Mouse (Mus musculus): ENCODE results near the gene L3mbtl1. TPM values are rescaled to one million over a fixed set of nuclear protein-coding genes. Genes with fewer than 3 reads are reported as not detected.
A peak's percentile ranks its signal among the peaks of the same experiment; 100 is the strongest.

The L3mbtl1 gene
- total and polyA plus RNA-seq, 2 experiments from 2014 or later = not detected

GRCm38 (mm10) chr2:162931674-162932650 lies 11.3 kb upstream of the L3mbtl1 start:
- Histone ChIP-seq H3K9me3 (replicated peaks; ENCODE audit: control insufficient read depth, low read length) (no peaks in the 10 kb centered on the region), H3K4me2 (ENCODE audit: low read depth, low read length) (peak overlapping the region; percentile 76), H3K4me1 (ENCODE audit: control insufficient read depth, insufficient read depth) (peaks cover 8% of the 10 kb centered on the region), H3K4me3 (ENCODE audit: low read depth, low read length) (peak overlapping the region; percentile 91), H3K27ac (ENCODE audit: low read depth) (peak overlapping the region; percentile 99), H3K36me3 (replicated peaks; ENCODE audit: control insufficient read depth, insufficient read depth, low read length) (peaks cover 38% of the 10 kb centered on the region), H3K9ac (replicated peaks; ENCODE audit: low read depth, low read length) (peak overlapping the region; percentile 99), H3K27me3 (ENCODE audit: control insufficient read depth, insufficient read depth, low read length) (no peaks in the 10 kb centered on the region)
- TF ChIP-seq EP300 (IDR thresholded peaks at IDR 0.05; ENCODE audit: low read depth) = no peak
- no peak for TF ChIP-seq CTCF (IDR thresholded peaks at IDR 0.05; ENCODE audit: low read depth)
- ATAC-seq (ENCODE audit: insufficient read depth, low read depth) (peak; percentile 56), DNase-seq (ENCODE audit: low spot score) (peak; percentile 73)
- WGBS = under 1% methylated on average over 81 of the region's 103 CpGs

- Histone ChIP-seq H3K4me3 (ENCODE audit: low read depth, low read length) (peak overlapping the region; percentile 91), H3K4me1 (ENCODE audit: control insufficient read depth, insufficient read depth) (peaks cover 8% of the 10 kb centered on the region), H3K36me3 (replicated peaks; ENCODE audit: control insufficient read depth, insufficient read depth, low read length) (peaks cover 45% of the 10 kb centered on the region), H3K9me3 (replicated peaks; ENCODE audit: control insufficient read depth, low read length) (no peaks in the 10 kb centered on the region), H3K27ac (ENCODE audit: low read depth) (no peak overlapping the region), H3K9ac (replicated peaks; ENCODE audit: low read depth, low read length) (no peak overlapping the region), H3K27me3 (ENCODE audit: control insufficient read depth, insufficient read depth, low read length) (no peaks in the 10 kb centered on the region), H3K4me2 (ENCODE audit: low read depth, low read length) (peak overlapping the region; percentile 76)
- no peak for TF ChIP-seq CTCF (IDR thresholded peaks at IDR 0.05; ENCODE audit: low read depth)
- no peak for TF ChIP-seq EP300 (IDR thresholded peaks at IDR 0.05; ENCODE audit: low read depth)
- WGBS = 50% methylated on average over 4 of the region's 4 CpGs
- ATAC-seq (ENCODE audit: insufficient read depth, low read depth) = no peak
- DNase-seq (ENCODE audit: low spot score) = no peak
These were observed 10.6 kb upstream of the L3mbtl1 start for GRCm38 (mm10) chr2:162932706-162933105.

- Histone ChIP-seq H3K27ac (ENCODE audit: low read depth) (no peak overlapping the region), H3K9me3 (replicated peaks; ENCODE audit: control insufficient read depth, low read length) (no peaks in the 10 kb centered on the region), H3K27me3 (ENCODE audit: control insufficient read depth, insufficient read depth, low read length) (no peaks in the 10 kb centered on the region), H3K4me2 (ENCODE audit: low read depth, low read length) (no peak overlapping the region), H3K36me3 (replicated peaks; ENCODE audit: control insufficient read depth, insufficient read depth, low read length) (peaks cover 60% of the 10 kb centered on the region), H3K4me3 (ENCODE audit: low read depth, low read length) (no peak overlapping the region), H3K9ac (replicated peaks; ENCODE audit: low read depth, low read length) (no peak overlapping the region), H3K4me1 (ENCODE audit: control insufficient read depth, insufficient read depth) (peaks cover 8% of the 10 kb centered on the region)
- TF ChIP-seq CTCF (IDR thresholded peaks at IDR 0.05; ENCODE audit: low read depth) (no peak), EP300 (IDR thresholded peaks at IDR 0.05; ENCODE audit: low read depth) (no peak)
- 91% methylated on average over 19 of the region's 19 CpGs for WGBS
- ATAC-seq (ENCODE audit: insufficient read depth, low read depth) = no peak
- no peak for DNase-seq (ENCODE audit: low spot score)
These were observed 8.9 kb upstream of the L3mbtl1 start for GRCm38 (mm10) chr2:162934421-162934820.

GRCm38 (mm10) chr2:162935700-162936099 lies 7.6 kb upstream of the L3mbtl1 start:
- WGBS = 92% methylated on average over 3 of the region's 3 CpGs
- ATAC-seq (ENCODE audit: insufficient read depth, low read depth) = no peak
- Histone ChIP-seq H3K4me1 (ENCODE audit: control insufficient read depth, insufficient read depth) (peaks cover 8% of the 10 kb centered on the region), H3K9ac (replicated peaks; ENCODE audit: low read depth, low read length) (no peak overlapping the region), H3K27me3 (ENCODE audit: control insufficient read depth, insufficient read depth, low read length) (no peaks in the 10 kb centered on the region), H3K27ac (ENCODE audit: low read depth) (no peak overlapping the region), H3K36me3 (replicated peaks; ENCODE audit: control insufficient read depth, insufficient read depth, low read length) (peaks cover 73% of the 10 kb centered on the region), H3K9me3 (replicated peaks; ENCODE audit: control insufficient read depth, low read length) (no peaks in the 10 kb centered on the region), H3K4me2 (ENCODE audit: low read depth, low read length) (no peak overlapping the region), H3K4me3 (ENCODE audit: low read depth, low read length) (no peak overlapping the region)
- DNase-seq (ENCODE audit: low spot score) = no peak
- no peak for TF ChIP-seq EP300 (IDR thresholded peaks at IDR 0.05; ENCODE audit: low read depth)
- TF ChIP-seq CTCF (IDR thresholded peaks at IDR 0.05; ENCODE audit: low read depth) = no peak

- Histone ChIP-seq H3K27ac (ENCODE audit: low read depth) (no peak overlapping the region), H3K9me3 (replicated peaks; ENCODE audit: control insufficient read depth, low read length) (no peaks in the 10 kb centered on the region), H3K4me3 (ENCODE audit: low read depth, low read length) (no peak overlapping the region), H3K36me3 (replicated peaks; ENCODE audit: control insufficient read depth, insufficient read depth, low read length) (peaks cover 61% of the 10 kb centered on the region), H3K4me1 (ENCODE audit: control insufficient read depth, insufficient read depth) (peaks cover 5% of the 10 kb centered on the region; the same call in 1 of the 2 replicates), H3K27me3 (ENCODE audit: control insufficient read depth, insufficient read depth, low read length) (0 out of 2 replicates have a peak, but pooled peaks cover 4% of the 10 kb centered on the region), H3K9ac (replicated peaks; ENCODE audit: low read depth, low read length) (no peak overlapping the region), H3K4me2 (ENCODE audit: low read depth, low read length) (no peak overlapping the region)
- ATAC-seq (ENCODE audit: insufficient read depth, low read depth) (no peak), DNase-seq (ENCODE audit: low spot score) (no peak)
- 67% methylated on average over 1 of the region's 1 CpGs for WGBS
- TF ChIP-seq CTCF (IDR thresholded peaks at IDR 0.05; ENCODE audit: low read depth) (no peak), EP300 (IDR thresholded peaks at IDR 0.05; ENCODE audit: low read depth) (no peak)
These were observed 3.7 kb upstream of the L3mbtl1 start for GRCm38 (mm10) chr2:162939562-162939961.

All from heart, postnatal 0 days (tissue).